Mouse (Mus musculus): ENCODE data around the gene Adam11. TPM values are rescaled to one million over a fixed set of nuclear protein-coding genes. Genes with fewer than 3 reads are reported as not detected.
A peak's percentile ranks its signal among the peaks of the same experiment; 100 is the strongest.

The Adam11 gene
- polyA plus RNA-seq, 1 experiment from 2014 or later, result 0.78 TPM

DNA sequence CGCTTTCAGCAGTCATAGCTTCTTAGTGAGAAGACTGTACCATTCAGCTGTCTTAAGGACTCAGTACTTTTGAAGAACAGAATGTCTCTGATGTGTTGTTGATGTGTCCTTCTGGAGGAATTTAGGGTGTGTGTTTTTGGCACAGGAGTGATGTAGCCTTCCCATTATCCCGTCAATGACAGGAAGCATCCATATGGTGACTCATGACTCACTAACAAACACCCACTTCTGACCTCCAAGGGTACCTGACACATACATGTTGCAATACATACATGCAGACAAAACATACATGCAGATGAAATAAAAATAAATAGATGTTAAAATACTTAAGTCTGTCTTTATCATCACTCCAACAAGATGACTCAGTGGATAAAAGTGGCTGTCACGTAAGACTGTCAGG, 31.4 kb upstream of the Adam11 start:
- Histone ChIP-seq H3K4me1 (ENCODE audit: insufficient read depth, low read depth, low read length) (no peaks in the 10 kb centered on the region), H3K36me3 (ENCODE audit: insufficient read depth, low read length) (no peaks in the 10 kb centered on the region), H3K9ac (replicated peaks; ENCODE audit: low read depth) (no peak overlapping the region), H3K4me3 (ENCODE audit: low read depth, low read length) (no peak overlapping the region), H3K4me2 (replicated peaks; ENCODE audit: low read depth, low read length) (no peak overlapping the region), H3K9me3 (ENCODE audit: low read length) (no peaks in the 10 kb centered on the region), H3K27ac (ENCODE audit: low read length) (no peak overlapping the region), H3K27me3 (replicated peaks; ENCODE audit: insufficient read depth, low read length) (no peaks in the 10 kb centered on the region)
- WGBS, result 63% methylated on average over 3 of the region's 3 CpGs
- DNase-seq (ENCODE audit: low spot score), result peak; percentile 67
- peak; percentile 58 for ATAC-seq
- TF ChIP-seq EP300 (IDR thresholded peaks at IDR 0.05) (peak; percentile 95), CTCF (IDR thresholded peaks at IDR 0.05) (no peak)

- H3K4me2 ChIP-seq (replicated peaks; ENCODE audit: low read depth, low read length), result no peak overlapping the region
- ATAC-seq, result no peak
- H3K4me1 ChIP-seq (ENCODE audit: insufficient read depth, low read depth, low read length), result no peaks in the 10 kb centered on the region
Observed at GRCm38 (mm10) chr11:102731366-102731765, 29.9 kb upstream of the Adam11 start.

DNA sequence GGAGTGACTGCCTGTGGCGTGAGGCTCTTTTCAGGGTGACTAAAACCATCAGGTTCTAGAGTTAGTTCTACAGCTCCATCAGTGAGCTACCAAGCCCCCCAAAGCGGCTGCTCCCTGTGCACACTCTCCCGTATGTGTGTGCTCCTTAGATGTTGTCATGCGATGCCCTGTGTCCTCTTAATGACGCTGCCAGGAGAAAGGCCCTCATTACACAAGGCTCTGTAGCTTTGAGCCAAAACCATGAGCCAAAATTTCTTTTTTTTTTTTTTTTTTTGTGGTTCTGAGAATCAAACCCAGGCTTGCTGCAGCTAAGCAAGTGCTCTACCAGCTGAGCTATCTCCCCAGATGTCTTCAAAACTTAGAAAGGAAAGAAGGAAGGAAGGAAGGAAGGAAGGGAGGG, 28.1 kb upstream of the Adam11 start:
- no peak for TF ChIP-seq CTCF (IDR thresholded peaks at IDR 0.05)
- TF ChIP-seq EP300 (IDR thresholded peaks at IDR 0.05), result no peak
- 57% methylated on average over 5 of the region's 5 CpGs for WGBS
- Histone ChIP-seq H3K4me3 (ENCODE audit: low read depth, low read length) (no peak overlapping the region), H3K27me3 (replicated peaks; ENCODE audit: insufficient read depth, low read length) (no peaks in the 10 kb centered on the region), H3K9ac (replicated peaks; ENCODE audit: low read depth) (no peak overlapping the region), H3K36me3 (ENCODE audit: insufficient read depth, low read length) (no peaks in the 10 kb centered on the region), H3K4me1 (ENCODE audit: insufficient read depth, low read depth, low read length) (no peaks in the 10 kb centered on the region), H3K4me2 (replicated peaks; ENCODE audit: low read depth, low read length) (no peak overlapping the region), H3K9me3 (ENCODE audit: low read length) (no peaks in the 10 kb centered on the region), H3K27ac (ENCODE audit: low read length) (no peak overlapping the region)
- ATAC-seq (no peak), DNase-seq (ENCODE audit: low spot score) (peak; percentile 52)

More at GRCm38 (mm10) chr11:102731366-102731765, 29.9 kb upstream of the Adam11 start:
- Histone ChIP-seq H3K9ac (replicated peaks; ENCODE audit: low read depth) (no peak overlapping the region), H3K27me3 (replicated peaks; ENCODE audit: insufficient read depth, low read length) (no peaks in the 10 kb centered on the region), H3K9me3 (ENCODE audit: low read length) (no peaks in the 10 kb centered on the region), H3K4me3 (ENCODE audit: low read depth, low read length) (no peak overlapping the region), H3K27ac (ENCODE audit: low read length) (no peak overlapping the region), H3K36me3 (ENCODE audit: insufficient read depth, low read length) (no peaks in the 10 kb centered on the region)
- DNase-seq (ENCODE audit: low spot score), result no peak
- 57% methylated on average over 6 of the region's 6 CpGs for WGBS
- TF ChIP-seq EP300 (IDR thresholded peaks at IDR 0.05), result no peak

- no peak for ATAC-seq
- TF ChIP-seq CTCF (IDR thresholded peaks at IDR 0.05), result no peak
- no peak for TF ChIP-seq EP300 (IDR thresholded peaks at IDR 0.05)
- Histone ChIP-seq H3K4me1 (ENCODE audit: insufficient read depth, low read depth, low read length) (no peaks in the 10 kb centered on the region), H3K4me2 (replicated peaks; ENCODE audit: low read depth, low read length) (no peak overlapping the region), H3K27me3 (replicated peaks; ENCODE audit: insufficient read depth, low read length) (no peaks in the 10 kb centered on the region), H3K9me3 (ENCODE audit: low read length) (no peaks in the 10 kb centered on the region), H3K27ac (ENCODE audit: low read length) (no peak overlapping the region), H3K36me3 (ENCODE audit: insufficient read depth, low read length) (no peaks in the 10 kb centered on the region), H3K9ac (replicated peaks; ENCODE audit: low read depth) (no peak overlapping the region), H3K4me3 (ENCODE audit: low read depth, low read length) (no peak overlapping the region)
- 90% methylated on average over 6 of the region's 6 CpGs for WGBS
- no peak for DNase-seq (ENCODE audit: low spot score)
Observed at GRCm38 (mm10) chr11:102734961-102735360, 26.3 kb upstream of the Adam11 start.

GRCm38 (mm10) chr11:102738046-102738445, 23.2 kb upstream of the Adam11 start:
- no peak for DNase-seq (ENCODE audit: low spot score)
- 79% methylated on average over 3 of the region's 3 CpGs for WGBS
- H3K27ac ChIP-seq (ENCODE audit: low read length), result no peak overlapping the region
- H3K27me3 ChIP-seq (replicated peaks; ENCODE audit: insufficient read depth, low read length), result no peaks in the 10 kb centered on the region
- ATAC-seq, result no peak
- H3K9ac ChIP-seq (replicated peaks; ENCODE audit: low read depth), result no peak overlapping the region
- H3K4me1 ChIP-seq (ENCODE audit: insufficient read depth, low read depth, low read length), result no peaks in the 10 kb centered on the region
- H3K4me3 ChIP-seq (ENCODE audit: low read depth, low read length), result no peak overlapping the region
- no peaks in the 10 kb centered on the region for H3K9me3 ChIP-seq (ENCODE audit: low read length)
- no peak for TF ChIP-seq EP300 (IDR thresholded peaks at IDR 0.05)
- no peak for TF ChIP-seq CTCF (IDR thresholded peaks at IDR 0.05)
- no peak overlapping the region for H3K4me2 ChIP-seq (replicated peaks; ENCODE audit: low read depth, low read length)
- no peaks in the 10 kb centered on the region for H3K36me3 ChIP-seq (ENCODE audit: insufficient read depth, low read length)

DNA sequence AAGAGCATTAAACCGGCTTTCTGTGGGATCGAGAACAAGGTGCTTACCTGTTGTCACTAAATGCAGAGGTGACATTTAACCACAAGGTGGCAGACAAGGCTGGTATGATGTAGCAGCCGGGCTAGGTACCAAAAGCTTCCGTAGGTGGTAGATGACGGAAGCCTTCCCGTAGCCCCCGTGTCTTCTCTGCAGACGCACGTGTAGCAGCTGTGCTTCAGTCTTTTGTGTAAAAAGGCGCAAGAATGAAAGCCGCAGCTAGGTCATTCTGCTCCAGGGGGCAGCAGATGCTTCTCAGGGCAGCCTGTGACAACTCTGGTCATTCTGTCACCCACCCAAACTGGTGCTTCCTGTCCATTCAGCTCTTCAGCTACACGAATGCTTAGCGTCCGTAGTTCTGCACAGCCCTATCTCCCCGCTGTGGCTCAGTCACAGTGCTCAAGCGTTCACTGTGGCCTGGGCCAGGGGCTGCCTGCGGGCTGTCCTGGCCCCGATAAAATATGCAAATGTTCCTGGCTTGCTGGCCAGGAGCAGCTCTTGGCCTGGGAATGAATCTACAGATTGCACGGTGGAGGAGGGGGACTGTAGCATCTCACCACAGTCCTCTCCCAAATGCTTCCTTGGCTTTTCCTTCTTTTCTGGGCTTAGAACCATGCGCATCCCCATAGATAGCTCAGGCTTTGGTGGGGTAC, 21.8 kb upstream of the Adam11 start:
- WGBS, result 9% methylated on average over 20 of the region's 20 CpGs
- ATAC-seq (0 out of 2 replicates have a peak, but pooled peaks have one; percentile 12), DNase-seq (ENCODE audit: low spot score) (peak; percentile 64)

More for the DNA sequence above, 21.8 kb upstream of the Adam11 start:
- Histone ChIP-seq H3K36me3 (ENCODE audit: insufficient read depth, low read length) (no peaks in the 10 kb centered on the region), H3K27me3 (replicated peaks; ENCODE audit: insufficient read depth, low read length) (no peaks in the 10 kb centered on the region), H3K4me2 (replicated peaks; ENCODE audit: low read depth, low read length) (peak overlapping the region; percentile 42), H3K4me1 (ENCODE audit: insufficient read depth, low read depth, low read length) (no peaks in the 10 kb centered on the region), H3K27ac (ENCODE audit: low read length) (no peak overlapping the region), H3K4me3 (ENCODE audit: low read depth, low read length) (no peak overlapping the region), H3K9ac (replicated peaks; ENCODE audit: low read depth) (no peak overlapping the region), H3K9me3 (ENCODE audit: low read length) (no peaks in the 10 kb centered on the region)
- TF ChIP-seq CTCF (IDR thresholded peaks at IDR 0.05) (peak; percentile 73), EP300 (IDR thresholded peaks at IDR 0.05) (no peak)

All from lung, postnatal 0 days (tissue).